ENCODE assay signal across 35 mouse cellular contexts in genomic region chr17:28371286-28371685, GRCm38 (mm10). TPM values are rescaled to one million over a fixed set of nuclear protein-coding genes. Genes with fewer than 3 reads are reported as not detected.
DNase-seq lines count a peak whose midpoint lies in the region; ATAC-seq and TF ChIP-seq lines count a peak whose summit lies in the region.
"Had no signal": no experiment of that assay in that cellular context is flagged by ENCODE, and none has a peak within 500 bp of the region (broad histone marks: within the 10 kb centered on the region; RNA-seq: fewer than 3 reads in every experiment).

No protein-coding gene starts in this region.

- no peak for ATAC-seq in inflammation-experienced regulatory T-cells, adult 6 months
- ATAC-seq: activated CD4-positive, CD25-positive, alpha-beta regulatory T cell, adult 4 months; forebrain, embryonic 15.5 days; intestine, embryonic 15.5 days; midbrain, embryonic 15.5 days had no signal

- no peak overlapping the region for H3K4me3 ChIP-seq in embryonic fibroblast, embryonic 13.5 days (ENCODE audit: insufficient read depth, low read length)
- H3K4me3 ChIP-seq: forebrain, embryonic 10.5 days; forebrain, embryonic 15.5 days; intestine, embryonic 15.5 days; liver, embryonic 13.5 days; midbrain, embryonic 10.5 days; midbrain, embryonic 15.5 days; neural tube, embryonic 15.5 days had no signal

- H3K27ac ChIP-seq in embryonic fibroblast, embryonic 13.5 days (ENCODE audit: insufficient read depth, low read length): 0 out of 2 replicates have a peak overlapping the region, but pooled peaks have one; percentile 22
- H3K27ac ChIP-seq: forebrain, embryonic 10.5 days; forebrain, embryonic 15.5 days; hindbrain, embryonic 14.5 days; intestine, embryonic 15.5 days; kidney, postnatal 0 days; liver, embryonic 13.5 days; midbrain, embryonic 10.5 days; midbrain, embryonic 15.5 days; neural tube, embryonic 15.5 days; stomach, postnatal 0 days had no signal

- no peak for TF ChIP-seq POLR2A in embryonic fibroblast, embryonic 13.5 days (IDR thresholded peaks at IDR 0.05; ENCODE audit: low read depth, low read length)

- DNase-seq in adrenal gland, adult 8-10 months: peak; percentile 74
- DNase-seq in adrenal gland, postnatal 25 days: no peak
- DNase-seq in 416B (ENCODE audit: low read depth) (peak; percentile 28), adipocyte (ENCODE audit: low spot score) (peak; percentile 31)
- DNase-seq in cerebellum, postnatal 25 days: no peak
- DNase-seq in heart, postnatal 10 days: no peak
- DNase-seq: cerebellum, adult 18-20 months; cerebellum, postnatal 10 days; gastrocnemius, postnatal 25 days; heart, adult 11 months; kidney, adult 2 months; kidney, postnatal 4 days; layer of hippocampus, postnatal 36 days; left cerebral cortex, postnatal 4 days; liver, embryonic 13.5 days; lung, adult 2 months; lung, postnatal 14 days; right cerebral cortex, postnatal 4 days; thymus, adult 18-20 months; thymus, postnatal 25 days had no signal

- no peak for TF ChIP-seq CTCF in embryonic fibroblast, embryonic 13.5 days (IDR thresholded peaks at IDR 0.05; ENCODE audit: borderline replicate concordance, insufficient read depth, low read length)

- 0 out of 2 replicates have a peak, but pooled peaks cover 2% of the 10 kb centered on the region for H3K4me1 ChIP-seq in embryonic fibroblast, embryonic 13.5 days (ENCODE audit: control insufficient read depth, insufficient read depth, low read length)
- H3K4me1 ChIP-seq: forebrain, embryonic 15.5 days; neural tube, embryonic 15.5 days had no signal

- intact Hi-C loops in heart, postnatal 10 days (cut with DNase I): loop anchor here (5.0 kb wide), 1 partner anchor 164 kb away; the partner anchor contains the start of gene Def6

RNA-seq across cellular contexts. Expression of gene Tulp1, which starts 6.3 kb away (rescaled TPM):
- under 1 TPM in 2 of 4 experiments, not detected in 2; 0.16 to 0.49 TPM for total RNA-seq in adrenal gland, adult 8-10 months (2022)
- not detected in 2 replicates for total RNA-seq in adrenal gland, postnatal 25 days (2021)
- polyA plus RNA-seq in embryonic fibroblast, embryonic 13.5 days (2011; ENCODE audit: insufficient read length, low read depth, missing spikeins): 0.51 TPM in 1 of 2 replicates, not detected in the other
- under 1 TPM; 0.86 to 0.94 TPM for total RNA-seq in heart, postnatal 10 days (2021)
- under 1 TPM in 2 of 3 experiments, not detected in 1; 0.24 to 0.39 TPM for polyA plus RNA-seq in inflammation-experienced regulatory T-cells, adult 6 months (2017; shearing (Covaris generic))
- total RNA-seq: gastrocnemius, adult 18-20 months; gastrocnemius, postnatal 25 days; layer of hippocampus, postnatal 36 days had no signal
- polyA plus RNA-seq: activated CD4-positive, CD25-positive, alpha-beta regulatory T cell, adult 4 months; frontal cortex, adult 2 months; G1E had no signal

RNA-seq across cellular contexts. Expression of gene Tead3, which starts 20.7 kb away (rescaled TPM):
- 10 to 100 TPM in 3 of 4 experiments, 1 to 10 TPM in 1; 8.5 to 21.1 (median 13.3) TPM for total RNA-seq in adrenal gland, adult 8-10 months (2022)
- total RNA-seq in adrenal gland, postnatal 25 days (2021): 10.4 and 13.6 TPM in 2 replicates
- polyA plus RNA-seq in embryonic fibroblast, embryonic 13.5 days (2011; ENCODE audit: insufficient read length, low read depth, missing spikeins): 58.5 and 64.0 TPM in 2 replicates
- 10 to 100 TPM; 15.3 to 19.3 TPM for total RNA-seq in heart, postnatal 10 days (2021)
- polyA plus RNA-seq in inflammation-experienced regulatory T-cells, adult 6 months (2017; shearing (Covaris generic)): not detected
- polyA plus RNA-seq: activated CD4-positive, CD25-positive, alpha-beta regulatory T cell, adult 4 months had no signal

RNA-seq across cellular contexts. Expression of gene Rpl10a, which starts 43.0 kb away (rescaled TPM):
- 100 to 1,000 TPM; 742 to 804 (median 775) TPM for total RNA-seq in adrenal gland, adult 8-10 months (2022)
- 789 and 848 TPM in 2 replicates for total RNA-seq in adrenal gland, postnatal 25 days (2021)
- 1,157 and 1,234 TPM in 2 replicates for polyA plus RNA-seq in embryonic fibroblast, embryonic 13.5 days (2011; ENCODE audit: insufficient read length, low read depth, missing spikeins)
- 100 to 1,000 TPM; 584 to 595 TPM for total RNA-seq in heart, postnatal 10 days (2021)
- polyA plus RNA-seq in inflammation-experienced regulatory T-cells, adult 6 months (2017; shearing (Covaris generic)): 100 to 1,000 TPM; 514 to 941 (median 691) TPM

RNA-seq across cellular contexts. Expression of gene Fance, which starts 58.0 kb away (rescaled TPM):
- total RNA-seq in adrenal gland, adult 8-10 months (2022): 10 to 100 TPM; 24.9 to 45.2 (median 36.2) TPM
- 34.6 and 35.0 TPM in 2 replicates for total RNA-seq in adrenal gland, postnatal 25 days (2021)
- polyA plus RNA-seq in embryonic fibroblast, embryonic 13.5 days (2011; ENCODE audit: insufficient read length, low read depth, missing spikeins): 22.3 and 23.4 TPM in 2 replicates
- 10 to 100 TPM; 16.9 to 18.2 TPM for total RNA-seq in heart, postnatal 10 days (2021)
- 1 to 10 TPM; 3.2 to 8.3 (median 6.6) TPM for polyA plus RNA-seq in inflammation-experienced regulatory T-cells, adult 6 months (2017; shearing (Covaris generic))

Comparison
In these comparisons a context has a peak if more than half of its experiments do, and no peak if none do; other contexts are left out.
1. DNase-seq: peak in adrenal gland, adult 8-10 months (single experiment), 416B (single experiment) and adipocyte (single experiment); none in adrenal gland, postnatal 25 days (single experiment), cerebellum, postnatal 25 days (0 of 2) and heart, postnatal 10 days (0 of 2).